Mouse (Mus musculus) stomach, postnatal 0 days (tissue): ENCODE measurements around the gene Gm6408. TPM values are rescaled to one million over a fixed set of nuclear protein-coding genes. Genes with fewer than 3 reads are reported as not detected.
"Not testable (repeated sequence)": the region's sequence is repeated elsewhere in the genome, so short reads cannot be mapped to it uniquely, and the experiment has no call there.

Experiments used
- ATAC-seq: fragments of 200-750 bp; cut with Nextera tagmentation; 2 replicates; pipeline ENCODE4 v1.8.0; 2017; ENCODE audit not compliant: low FRiP score, low TSS enrichment
- DNase-seq: peaks from one replicate; pipeline ENCODE4 v3.0.0-alpha.2; 2016; ENCODE audit warnings: low spot score
- H3K27ac ChIP-seq: fragments of 300-500 bp; sonication (generic); replicated peaks from 2 replicates; pipeline ENCODE4 v1.5.1; 2014; ENCODE audit warnings: mild to moderate bottlenecking, control low read depth
- H3K27me3 ChIP-seq: fragments of 300-500 bp; sonication (generic); 2 replicates; pipeline ENCODE4 v1.6.1; 2014; ENCODE audit warnings: low read length; ENCODE audit not compliant: control insufficient read depth, insufficient read depth
- H3K36me3 ChIP-seq: fragments of 300-500 bp; sonication (generic); 2 replicates; pipeline ENCODE4 v1.6.1; 2014; ENCODE audit warnings: low read length, mixed read lengths; ENCODE audit not compliant: control insufficient read depth, insufficient read depth
- H3K4me1 ChIP-seq: fragments of 300-500 bp; sonication (generic); replicated peaks from 2 replicates; pipeline ENCODE4 v1.6.1; 2014; ENCODE audit warnings: antibody characterized with exemption; ENCODE audit not compliant: control insufficient read depth, insufficient read depth
- H3K4me2 ChIP-seq: fragments of 300-500 bp; sonication (generic); replicated peaks from 2 replicates; pipeline ENCODE4 v1.6.1; 2014; ENCODE audit warnings: low read depth, mild to moderate bottlenecking, control low read depth, moderate library complexity
- H3K4me3 ChIP-seq: fragments of 300-500 bp; sonication (generic); 2 replicates; pipeline ENCODE4 v1.5.1; 2014; ENCODE audit warnings: low read depth, low read length, control low read depth
- H3K9ac ChIP-seq: fragments of 300-500 bp; sonication (generic); 2 replicates; pipeline ENCODE4 v1.6.1; 2014; ENCODE audit warnings: mild to moderate bottlenecking, low read length, control low read depth, mixed read lengths
- H3K9me3 ChIP-seq: fragments of 300-500 bp; sonication (generic); 2 replicates; pipeline ENCODE4 v1.6.1; 2016; ENCODE audit warnings: low read length; ENCODE audit not compliant: control insufficient read depth
- CTCF ChIP-seq: IDR thresholded peaks from 2 replicates; pipeline ENCODE4 v1.5.1; 2016; ENCODE audit warnings: antibody characterized with exemption, low read depth, mild to moderate bottlenecking, moderate library complexity
- EP300 ChIP-seq: optimal IDR thresholded peaks from 2 replicates; pipeline ENCODE3; 2016; ENCODE audit warnings: antibody characterized with exemption
- WGBS: fragments of 180-500 bp; shearing (Covaris S2); extraction: QIAGEN DNeasy Blood & Tissue Kit; methylation state at CpG from one replicate; pipeline ENCODE4 v1.1.7; 2014; 5-methylcytosine and 5-hydroxymethylcytosine counted together
- polyA plus RNA-seq: library from polyadenylated mRNA; unstranded; fragments of >200 nt; fragmentation: Nextera tagmentation; extraction: Ambion mirVana; gene quantifications from 2 replicates; pipeline ENCODE4 v1.2.1, GENCODE M21; 2015

Gm6408 gene
- not detected in 2 replicates for polyA plus RNA-seq

- H3K4me2 ChIP-seq, ATAC-seq, H3K9me3 ChIP-seq, H3K4me1 ChIP-seq, H3K36me3 ChIP-seq, H3K9ac ChIP-seq, H3K27ac ChIP-seq, DNase-seq, H3K4me3 ChIP-seq, H3K27me3 ChIP-seq: not testable (repeated sequence)
- 86% methylated on average over 1 of the region's 3 CpGs for WGBS
Observed at GRCm38 (mm10) chr5:146481665-146482064, at the start of gene Gm6408. TSS of gene Gm6408 (plus strand) at chr5:146481965.

DNA sequence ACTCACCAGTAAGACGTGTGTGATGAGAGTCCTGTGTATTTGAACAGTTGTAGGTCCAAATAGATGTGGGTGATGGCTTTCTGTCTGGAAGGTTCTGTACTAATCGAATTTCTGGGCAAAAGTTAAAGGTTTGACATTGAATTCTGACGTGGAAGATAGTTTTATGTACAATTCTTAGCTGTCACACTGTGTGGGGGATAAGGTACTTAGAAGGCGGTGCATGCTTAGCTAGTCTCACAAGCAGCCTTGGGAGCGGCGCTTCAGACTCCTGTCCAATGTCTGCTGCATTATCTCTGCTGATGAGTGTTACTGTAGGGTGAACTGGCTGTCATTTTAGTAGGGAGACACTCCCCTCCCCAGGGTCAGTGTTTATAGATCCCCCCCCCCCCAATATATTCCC, 49.3 kb upstream of the Gm6408 start:
- no peak overlapping the region for H3K4me2 ChIP-seq
- TF ChIP-seq EP300 (no peak), CTCF (no peak)
- no peaks in the 10 kb centered on the region for H3K9me3 ChIP-seq
- H3K4me1 ChIP-seq: no peaks in the 10 kb centered on the region
- DNase-seq (no peak), ATAC-seq (no peak)
- no peak overlapping the region for H3K27ac ChIP-seq
- WGBS: 82% methylated on average over 6 of the region's 6 CpGs
- no peaks in the 10 kb centered on the region for H3K36me3 ChIP-seq
- no peak overlapping the region for H3K9ac ChIP-seq
- no peaks in the 10 kb centered on the region for H3K27me3 ChIP-seq
- H3K4me3 ChIP-seq: no peak overlapping the region

DNA sequence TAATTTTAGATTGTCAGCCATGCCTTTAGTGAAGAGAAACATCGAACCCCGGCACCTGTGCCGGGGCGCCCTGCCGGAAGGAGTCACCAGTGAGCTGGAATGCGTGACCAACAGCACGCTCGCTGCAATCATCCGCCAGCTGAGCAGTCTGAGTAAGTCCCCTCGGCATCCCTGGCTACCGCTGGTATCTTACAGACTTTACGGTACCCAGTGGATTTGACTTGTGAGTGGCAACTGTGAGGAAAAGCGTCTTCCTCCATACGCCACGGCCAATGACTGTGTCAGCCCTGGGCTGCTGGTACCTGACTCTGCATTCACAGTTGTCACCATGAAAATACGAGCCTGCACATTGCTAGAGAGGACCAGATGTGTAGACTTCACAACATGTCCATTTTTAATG, 46.4 kb upstream of the Gm6408 start:
- TF ChIP-seq CTCF (no peak), EP300 (no peak)
- no peak overlapping the region for H3K4me2 ChIP-seq
- H3K36me3 ChIP-seq: no peaks in the 10 kb centered on the region
- WGBS: 92% methylated on average over 16 of the region's 16 CpGs
- ATAC-seq: no peak
- H3K27ac ChIP-seq: no peak overlapping the region
- no peak overlapping the region for H3K4me3 ChIP-seq
- no peaks in the 10 kb centered on the region for H3K27me3 ChIP-seq
- H3K9me3 ChIP-seq: no peaks in the 10 kb centered on the region
- no peak for DNase-seq
- H3K4me1 ChIP-seq: no peaks in the 10 kb centered on the region
- H3K9ac ChIP-seq: no peak overlapping the region

DNA sequence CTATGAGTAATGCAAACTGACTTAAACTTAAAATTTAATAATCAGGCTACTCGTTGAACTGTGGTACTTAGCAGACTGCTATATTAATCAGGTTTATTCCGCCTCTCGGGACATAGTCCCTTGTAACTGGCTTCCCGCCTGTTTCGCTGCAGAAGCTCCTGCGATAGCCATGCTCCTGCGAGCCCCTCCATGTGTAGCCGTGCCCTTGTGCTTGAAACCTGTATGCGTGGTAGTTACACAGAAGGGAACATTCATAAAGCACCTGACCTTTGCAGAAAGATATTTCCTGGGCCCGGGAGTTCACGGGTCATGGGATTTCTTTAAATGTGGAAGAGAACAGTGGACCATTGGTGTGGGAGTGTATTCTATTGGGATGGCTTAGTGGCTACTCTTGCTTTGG, 45.0 kb upstream of the Gm6408 start:
- 95% methylated on average over 11 of the region's 11 CpGs for WGBS
- Histone ChIP-seq H3K9ac (no peak overlapping the region), H3K27me3 (no peaks in the 10 kb centered on the region), H3K36me3 (no peaks in the 10 kb centered on the region), H3K27ac (no peak overlapping the region), H3K4me3 (no peak overlapping the region), H3K4me1 (no peaks in the 10 kb centered on the region), H3K4me2 (no peak overlapping the region), H3K9me3 (no peaks in the 10 kb centered on the region)
- DNase-seq (no peak), ATAC-seq (no peak)
- TF ChIP-seq CTCF (no peak), EP300 (no peak)

DNA sequence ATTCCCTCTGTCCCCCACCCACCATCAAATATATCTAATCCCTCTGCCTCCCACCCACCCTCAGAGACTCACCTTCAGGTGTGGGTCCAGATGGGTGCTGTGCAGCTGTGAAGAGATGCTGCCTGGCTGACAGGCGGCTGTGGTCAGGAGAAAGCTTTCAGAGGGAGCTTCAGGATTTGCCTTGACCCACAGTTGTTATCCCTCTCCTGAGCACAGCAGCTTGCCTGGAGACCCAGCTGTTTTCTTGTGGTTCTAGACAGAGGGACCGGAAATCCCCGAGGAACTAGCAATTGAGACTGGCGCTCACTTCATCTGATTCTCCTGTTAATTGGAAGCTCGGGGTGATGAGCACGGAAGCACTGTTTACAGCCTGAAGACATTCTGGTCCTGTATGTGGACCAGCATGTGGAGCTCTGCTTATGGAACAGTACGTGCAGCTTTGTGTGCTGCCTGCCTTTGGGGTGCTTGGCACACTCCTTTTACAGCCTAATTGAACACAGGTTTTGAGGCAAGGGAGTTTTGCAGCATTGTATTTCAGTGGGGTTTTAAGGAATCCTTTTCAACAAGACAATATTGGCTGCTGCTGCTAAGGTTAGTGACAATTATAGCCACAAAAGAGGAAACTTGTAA, 42.5 kb upstream of the Gm6408 start:
- Histone ChIP-seq H3K4me1 (no peaks in the 10 kb centered on the region), H3K9me3 (no peaks in the 10 kb centered on the region), H3K4me3 (no peak overlapping the region), H3K36me3 (no peaks in the 10 kb centered on the region), H3K27ac (no peak overlapping the region), H3K27me3 (no peaks in the 10 kb centered on the region), H3K9ac (no peak overlapping the region), H3K4me2 (no peak overlapping the region)
- DNase-seq (no peak), ATAC-seq (no peak)
- 92% methylated on average over 7 of the region's 7 CpGs for WGBS
- no peak for TF ChIP-seq EP300
- no peak for TF ChIP-seq CTCF

- Histone ChIP-seq H3K36me3 (no peaks in the 10 kb centered on the region), H3K27me3 (no peaks in the 10 kb centered on the region), H3K9me3 (no peaks in the 10 kb centered on the region), H3K9ac (no peak overlapping the region), H3K4me2 (no peak overlapping the region), H3K27ac (no peak overlapping the region), H3K4me3 (no peak overlapping the region), H3K4me1 (no peaks in the 10 kb centered on the region)
- ATAC-seq: no peak
- no peak for TF ChIP-seq EP300
- TF ChIP-seq CTCF: peak; percentile 20; the same call in 1 of the 2 replicates
- 93% methylated on average over 5 of the region's 5 CpGs for WGBS
- no peak for DNase-seq
Observed at GRCm38 (mm10) chr5:146440273-146440672, 41.5 kb upstream of the Gm6408 start.
